Mouse (Mus musculus) embryonic facial prominence, embryonic 10.5 days (tissue): ENCODE results near the gene Slc9b2. TPM values are rescaled to one million over a fixed set of nuclear protein-coding genes. Genes with fewer than 3 reads are reported as not detected.

Source experiments
- DNase-seq: peaks from one replicate; pipeline ENCODE4 v3.0.0-alpha.2; 2017; ENCODE audit warnings: low spot score
- H3K27ac ChIP-seq: fragments of 300-500 bp; sonication (generic); replicated peaks from 2 replicates; pipeline ENCODE4 v1.5.1; 2016; ENCODE audit warnings: mild to moderate bottlenecking
- H3K27me3 ChIP-seq: fragments of 300-500 bp; sonication (generic); replicated peaks from 2 replicates; pipeline ENCODE4 v1.6.1; 2016; ENCODE audit warnings: low read depth, mild to moderate bottlenecking; ENCODE audit not compliant: poor library complexity, severe bottlenecking
- H3K36me3 ChIP-seq: fragments of 300-500 bp; sonication (generic); replicated peaks from 2 replicates; pipeline ENCODE4 v1.6.1; 2016; ENCODE audit warnings: mild to moderate bottlenecking, moderate library complexity
- H3K4me1 ChIP-seq: fragments of 300-500 bp; sonication (generic); 2 replicates; pipeline ENCODE4 v1.6.1; 2016
- H3K4me3 ChIP-seq: fragments of 300-500 bp; sonication (generic); 2 replicates; pipeline ENCODE4 v1.5.1; 2016; ENCODE audit warnings: mild to moderate bottlenecking, moderate library complexity
- H3K9me3 ChIP-seq: fragments of 300-500 bp; sonication (generic); 2 replicates; pipeline ENCODE4 v1.6.1; 2016; ENCODE audit warnings: mild to moderate bottlenecking
- WGBS: fragments of 180-500 bp; shearing (Covaris S2); methylation state at CpG from one replicate; pipeline ENCODE4 v1.1.7; 2016; 5-methylcytosine and 5-hydroxymethylcytosine counted together
- polyA plus RNA-seq: library from polyadenylated mRNA; unstranded; fragments of >200 nt; fragmentation: Nextera tagmentation; extraction: Ambion mirVana; gene quantifications from 2 replicates; pipeline ENCODE4 v1.2.1, GENCODE M21; 2016

Slc9b2 gene
- polyA plus RNA-seq, 1 experiment from 2014 or later = 3.0 TPM

DNA sequence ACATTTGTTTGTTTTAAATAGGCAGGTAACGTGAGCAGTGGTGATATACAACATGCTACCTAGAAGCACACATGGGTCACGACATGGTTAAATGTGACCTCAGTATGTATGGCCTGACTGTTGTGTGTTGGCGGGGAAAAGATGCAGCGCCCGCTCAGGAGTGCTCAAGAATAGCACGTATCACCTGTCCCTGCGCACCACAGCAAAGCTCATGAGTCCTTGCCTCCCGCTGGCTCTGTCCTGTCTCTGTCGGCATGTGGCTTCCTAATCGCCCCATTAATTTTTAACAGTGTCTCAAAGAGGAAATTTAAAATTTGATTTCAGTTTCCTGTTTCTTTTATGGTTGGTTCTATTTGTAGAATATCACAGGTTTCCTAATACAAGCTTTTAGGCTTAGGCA lies 69.9 kb downstream of the Slc9b2 start:
- Histone ChIP-seq H3K27ac (no peak overlapping the region), H3K36me3 (no peaks in the 10 kb centered on the region), H3K9me3 (no peaks in the 10 kb centered on the region), H3K4me3 (no peak overlapping the region), H3K4me1 (no peaks in the 10 kb centered on the region), H3K27me3 (no peaks in the 10 kb centered on the region)
- no peak for DNase-seq
- 84% methylated on average over 10 of the region's 10 CpGs for WGBS

DNA sequence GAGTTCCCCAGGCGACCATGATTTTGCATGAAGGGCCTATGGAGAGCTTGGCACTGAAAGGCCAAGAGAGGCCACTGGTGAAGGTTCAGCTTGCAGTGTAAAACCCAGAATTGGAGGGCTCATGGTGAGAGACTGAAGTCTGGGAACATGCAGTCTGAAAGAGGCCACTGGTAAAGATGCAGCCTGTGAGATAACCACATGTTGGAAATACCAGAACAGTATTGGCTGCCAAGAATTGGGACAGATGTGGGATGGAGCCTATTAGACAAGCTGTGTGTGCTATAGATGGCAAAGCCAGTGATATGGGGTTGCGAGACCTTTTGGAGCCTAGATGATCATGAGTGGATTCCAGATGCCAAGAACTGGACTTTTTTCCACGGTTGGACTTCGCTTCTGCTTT lies 72.4 kb downstream of the Slc9b2 start:
- no peak for DNase-seq
- WGBS = 93% methylated on average over 4 of the region's 4 CpGs
- no peaks in the 10 kb centered on the region for H3K36me3 ChIP-seq
- H3K9me3 ChIP-seq = no peaks in the 10 kb centered on the region
- no peaks in the 10 kb centered on the region for H3K27me3 ChIP-seq
- H3K27ac ChIP-seq = no peak overlapping the region
- no peaks in the 10 kb centered on the region for H3K4me1 ChIP-seq
- H3K4me3 ChIP-seq = no peak overlapping the region

DNA sequence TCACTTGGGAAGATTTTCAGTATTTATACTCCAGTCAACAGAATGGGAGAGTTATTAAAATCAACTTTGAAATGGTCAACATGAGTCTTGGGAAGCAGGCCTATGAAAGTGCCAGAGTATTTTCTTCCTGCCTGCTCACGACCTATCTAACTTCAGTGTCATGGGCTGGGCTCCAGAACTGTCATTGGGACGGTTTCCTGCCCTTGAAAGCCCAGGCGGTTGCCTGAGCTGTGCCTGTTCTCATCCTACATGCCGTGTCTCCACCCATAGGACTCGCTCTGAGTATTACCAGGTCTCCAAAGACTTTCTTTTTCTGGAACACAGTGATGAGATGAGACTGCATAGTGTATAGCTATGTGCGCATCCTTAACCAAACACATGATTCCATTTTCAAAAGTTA lies 85.7 kb downstream of the Slc9b2 start:
- no peak overlapping the region for H3K27ac ChIP-seq
- peaks cover 8% of the 10 kb centered on the region; the same call in 1 of the 2 replicates for H3K4me1 ChIP-seq
- H3K4me3 ChIP-seq = no peak overlapping the region
- H3K27me3 ChIP-seq = no peaks in the 10 kb centered on the region
- no peaks in the 10 kb centered on the region for H3K36me3 ChIP-seq
- H3K9me3 ChIP-seq = no peaks in the 10 kb centered on the region
- 84% methylated on average over 6 of the region's 6 CpGs for WGBS
- no peak for DNase-seq

Other genes with a start within 250 kb of the Slc9b2 start
- gene Cenpe, start 95.2 kb upstream of the Slc9b2 start, polyA plus RNA-seq = 35.8 and 39.4 TPM in 2 replicates
- 9.7 and 10.3 TPM in 2 replicates for gene Bdh2, start 26.5 kb upstream of the Slc9b2 start, polyA plus RNA-seq
- 0.62 TPM in 1 of 2 replicates, not detected in the other for gene Slc9b1, start 40.3 kb downstream of the Slc9b2 start, polyA plus RNA-seq
- gene Cisd2, start 116.2 kb downstream of the Slc9b2 start, polyA plus RNA-seq = 74.9 and 81.1 TPM in 2 replicates
- gene Ube2d3, start 130.4 kb downstream of the Slc9b2 start, polyA plus RNA-seq = 539 and 556 TPM in 2 replicates
- gene Manba, start 177.9 kb downstream of the Slc9b2 start, polyA plus RNA-seq = 3.3 and 3.5 TPM in 2 replicates